Mouse (Mus musculus) ES-Bruce4 (cell line): ENCODE results near the gene Siah1b. TPM values are rescaled to one million over a fixed set of nuclear protein-coding genes. Genes with fewer than 3 reads are reported as not detected.

Source experiments
- H3K27ac ChIP-seq: 2 replicates; pipeline ENCODE4 v1.5.1; 2012; ENCODE audit warnings: low read length, inconsistent platforms; ENCODE audit not compliant: insufficient read depth
- H3K27me3 ChIP-seq: 2 replicates; pipeline ENCODE4 v1.6.1; 2012; ENCODE audit warnings: mild to moderate bottlenecking, low read length, inconsistent platforms; ENCODE audit not compliant: control insufficient read depth, poor library complexity, insufficient read depth, severe bottlenecking
- H3K36me3 ChIP-seq: 2 replicates; pipeline ENCODE4 v1.6.1; 2012; ENCODE audit warnings: inconsistent platforms, mild to moderate bottlenecking, low read length, moderate library complexity; ENCODE audit not compliant: control insufficient read depth, poor library complexity, insufficient read depth, severe bottlenecking
- H3K4me1 ChIP-seq: one replicate; pipeline ENCODE4 v1.8.1; 2011; ENCODE audit warnings: low read length; ENCODE audit not compliant: control insufficient read depth, insufficient read depth
- H3K4me3 ChIP-seq: 2 replicates; pipeline ENCODE4 v1.5.1; 2011; ENCODE audit warnings: low read depth, mild to moderate bottlenecking, low read length
- H3K9ac ChIP-seq: 2 replicates; pipeline ENCODE4 v1.6.1; 2012; ENCODE audit warnings: low read depth, mild to moderate bottlenecking, inconsistent platforms; ENCODE audit not compliant: poor library complexity, severe bottlenecking
- H3K9me3 ChIP-seq: replicated peaks from 2 replicates; pipeline ENCODE4 v1.6.1; 2012; ENCODE audit warnings: mild to moderate bottlenecking, low read length, inconsistent platforms; ENCODE audit not compliant: control insufficient read depth, poor library complexity, insufficient read depth, severe bottlenecking
- CTCF ChIP-seq: IDR thresholded peaks from one replicate; pipeline ENCODE4 v1.8.1; 2011; ENCODE audit warnings: low read depth, low read length
- EP300 ChIP-seq: IDR thresholded peaks from 2 replicates; pipeline ENCODE4 v1.6.1; 2011; ENCODE audit warnings: low read depth, low read length; ENCODE audit not compliant: insufficient read depth
- POLR2A ChIP-seq: IDR thresholded peaks from one replicate; pipeline ENCODE4 v1.8.1; 2011; ENCODE audit warnings: low read length; ENCODE audit not compliant: insufficient read depth
- polyA plus RNA-seq: library from polyadenylated mRNA; stranded (reverse); fragments of >200 nt; gene quantifications from 2 replicates; pipeline ENCODE4 v1.2.4, GENCODE M21; 2011; ENCODE audit warnings: low read depth; ENCODE audit not compliant: missing spikeins, insufficient read depth, insufficient read length

Siah1b gene
- polyA plus RNA-seq, 1 experiment = 26.2 TPM

GRCm38 (mm10) chrX:164101483-164101882 is 25.2 kb upstream of the Siah1b start:
- H3K4me1 ChIP-seq = no peaks in the 10 kb centered on the region
- H3K36me3 ChIP-seq = no peaks in the 10 kb centered on the region
- no peak overlapping the region for H3K4me3 ChIP-seq
- H3K9ac ChIP-seq = no peak overlapping the region
- TF ChIP-seq POLR2A (no peak), CTCF (no peak), EP300 (no peak)
- no peak overlapping the region for H3K27ac ChIP-seq
- H3K9me3 ChIP-seq = no peaks in the 10 kb centered on the region
- H3K27me3 ChIP-seq = no peaks in the 10 kb centered on the region

DNA sequence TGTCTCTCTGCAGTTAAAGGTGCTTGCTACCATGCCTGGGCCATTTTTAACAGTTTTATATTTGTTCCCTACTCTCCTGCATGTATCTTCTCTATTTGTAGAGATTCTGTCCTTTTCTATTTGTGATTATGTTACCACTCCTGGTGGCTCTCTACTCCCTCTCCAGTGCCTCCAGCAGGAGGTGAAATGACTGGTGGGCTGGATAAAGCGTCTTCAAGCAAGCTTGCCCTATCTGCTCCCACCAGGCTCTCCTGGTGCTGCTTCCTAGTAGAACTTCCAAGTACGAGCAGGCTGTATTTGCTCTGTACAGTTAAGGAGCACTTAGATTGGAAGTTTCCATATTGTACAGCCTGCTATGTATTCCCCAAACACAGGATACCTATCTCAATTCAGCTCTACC is 19.5 kb upstream of the Siah1b start:
- Histone ChIP-seq H3K9me3 (no peaks in the 10 kb centered on the region), H3K27me3 (no peaks in the 10 kb centered on the region), H3K9ac (no peak overlapping the region), H3K36me3 (no peaks in the 10 kb centered on the region), H3K27ac (no peak overlapping the region), H3K4me3 (no peak overlapping the region), H3K4me1 (no peaks in the 10 kb centered on the region)
- no peak for TF ChIP-seq POLR2A
- TF ChIP-seq CTCF = no peak
- no peak for TF ChIP-seq EP300

- Histone ChIP-seq H3K4me3 (no peak overlapping the region), H3K4me1 (no peaks in the 10 kb centered on the region), H3K36me3 (no peaks in the 10 kb centered on the region), H3K9ac (no peak overlapping the region), H3K9me3 (no peaks in the 10 kb centered on the region), H3K27me3 (no peaks in the 10 kb centered on the region), H3K27ac (no peak overlapping the region)
- no peak for TF ChIP-seq EP300
- TF ChIP-seq POLR2A = no peak
- no peak for TF ChIP-seq CTCF
Measured at GRCm38 (mm10) chrX:164093435-164093834, 17.1 kb upstream of the Siah1b start.

GRCm38 (mm10) chrX:164092300-164093169 is 16.2 kb upstream of the Siah1b start:
- no peaks in the 10 kb centered on the region for H3K9me3 ChIP-seq
- no peaks in the 10 kb centered on the region for H3K27me3 ChIP-seq
- H3K4me1 ChIP-seq = no peaks in the 10 kb centered on the region
- no peak overlapping the region for H3K4me3 ChIP-seq
- no peak overlapping the region for H3K27ac ChIP-seq
- H3K36me3 ChIP-seq = no peaks in the 10 kb centered on the region
- TF ChIP-seq POLR2A = no peak
- no peak for TF ChIP-seq CTCF
- no peak for TF ChIP-seq EP300
- H3K9ac ChIP-seq = no peak overlapping the region

GRCm38 (mm10) chrX:164089916-164090315 is 13.6 kb upstream of the Siah1b start:
- no peaks in the 10 kb centered on the region for H3K4me1 ChIP-seq
- H3K9ac ChIP-seq = no peak overlapping the region
- H3K4me3 ChIP-seq = no peak overlapping the region
- no peak for TF ChIP-seq CTCF
- H3K9me3 ChIP-seq = no peaks in the 10 kb centered on the region
- H3K27ac ChIP-seq = no peak overlapping the region
- no peaks in the 10 kb centered on the region for H3K27me3 ChIP-seq
- no peaks in the 10 kb centered on the region for H3K36me3 ChIP-seq

DNA sequence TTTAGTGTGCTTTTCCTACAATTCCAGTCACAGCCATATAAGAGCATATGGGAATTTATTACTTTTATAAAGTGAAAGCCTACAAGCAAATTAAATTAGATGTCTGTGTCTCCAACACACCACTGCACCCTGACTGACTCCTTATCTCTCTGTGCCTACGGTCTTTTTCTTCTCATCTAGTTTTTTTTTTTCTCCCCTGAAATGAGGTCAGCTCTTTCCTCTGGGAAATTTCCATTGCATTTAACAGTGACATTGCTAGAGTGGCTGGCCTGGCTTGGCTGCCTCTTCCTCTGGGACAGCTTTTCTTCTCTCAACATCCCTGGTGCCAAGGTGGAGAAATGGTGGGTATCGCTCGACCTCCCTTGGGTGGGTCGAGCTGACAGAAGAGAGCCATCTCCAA is 12.3 kb upstream of the Siah1b start, which contains the start of gene Cltrn:
TSS of gene Cltrn (plus strand) at position 249 of the 400 bp plus-strand sequence.
- no peak within 1 kb of the TSS for H3K4me3 ChIP-seq
- no peak within 1 kb of the TSS for H3K27ac ChIP-seq
- H3K9me3 ChIP-seq = no peaks in the 10 kb centered on the region
- H3K36me3 ChIP-seq = no peaks in the 10 kb centered on the region
- H3K4me1 ChIP-seq = no peaks in the 10 kb centered on the region
- no peaks in the 10 kb centered on the region for H3K27me3 ChIP-seq
- no peak within 1 kb of the TSS for H3K9ac ChIP-seq
- TF ChIP-seq CTCF (no peak), EP300 (no peak), POLR2A (no peak)
